Mouse (Mus musculus) hindbrain, embryonic 16.5 days (tissue): ENCODE data around the gene Topbp1. TPM values are rescaled to one million over a fixed set of nuclear protein-coding genes. Genes with fewer than 3 reads are reported as not detected.

ENCODE experiments used
- ATAC-seq: fragments of 200-750 bp; cut with Nextera tagmentation; 2 replicates; pipeline ENCODE4 v1.8.0; 2017; ENCODE audit warnings: moderate TSS enrichment, moderate library complexity
- H3K27ac ChIP-seq: fragments of 300-500 bp; sonication (generic); 2 replicates; pipeline ENCODE4 v1.5.1; 2014; ENCODE audit warnings: low read depth, mild to moderate bottlenecking, control low read depth, low read length, moderate library complexity
- H3K27me3 ChIP-seq: fragments of 300-500 bp; sonication (generic); replicated peaks from 2 replicates; pipeline ENCODE4 v1.6.1; 2014; ENCODE audit warnings: low read length; ENCODE audit not compliant: control insufficient read depth, insufficient read depth
- H3K36me3 ChIP-seq: fragments of 300-500 bp; sonication (generic); 2 replicates; pipeline ENCODE4 v1.6.1; 2014; ENCODE audit warnings: mild to moderate bottlenecking, low read length, moderate library complexity, mixed read lengths; ENCODE audit not compliant: control insufficient read depth, insufficient read depth
- H3K4me1 ChIP-seq: fragments of 300-500 bp; sonication (generic); 2 replicates; pipeline ENCODE4 v1.6.1; 2014; ENCODE audit warnings: low read depth, low read length; ENCODE audit not compliant: control insufficient read depth, insufficient read depth
- H3K4me2 ChIP-seq: fragments of 300-500 bp; sonication (generic); 2 replicates; pipeline ENCODE4 v1.6.1; 2014; ENCODE audit warnings: mild to moderate bottlenecking, low read length, control low read depth, moderate library complexity
- H3K4me3 ChIP-seq: fragments of 300-500 bp; sonication (generic); 2 replicates; pipeline ENCODE4 v1.5.1; 2014; ENCODE audit warnings: mild to moderate bottlenecking, low read length, control low read depth, moderate library complexity
- H3K9ac ChIP-seq: fragments of 300-500 bp; sonication (generic); 2 replicates; pipeline ENCODE4 v1.6.1; 2014; ENCODE audit warnings: low read depth, mild to moderate bottlenecking, control low read depth, low read length, moderate library complexity
- H3K9me3 ChIP-seq: fragments of 300-500 bp; sonication (generic); 2 replicates; pipeline ENCODE4 v1.6.1; 2014; ENCODE audit warnings: mild to moderate bottlenecking, low read length, moderate library complexity; ENCODE audit not compliant: control insufficient read depth
- WGBS: fragments of 180-500 bp; shearing (Covaris S2); extraction: QIAGEN DNeasy Blood & Tissue Kit; methylation state at CpG from one replicate; pipeline ENCODE4 v1.1.7; 2014; 5-methylcytosine and 5-hydroxymethylcytosine counted together
- polyA plus RNA-seq: library from polyadenylated mRNA; unstranded; fragments of >200 nt; fragmentation: Nextera tagmentation; extraction: Ambion mirVana; gene quantifications from 2 replicates; pipeline ENCODE4 v1.2.1, GENCODE M21; 2015

Topbp1 gene
- polyA plus RNA-seq, 1 experiment from 2014 or later, result 17.6 TPM

DNA sequence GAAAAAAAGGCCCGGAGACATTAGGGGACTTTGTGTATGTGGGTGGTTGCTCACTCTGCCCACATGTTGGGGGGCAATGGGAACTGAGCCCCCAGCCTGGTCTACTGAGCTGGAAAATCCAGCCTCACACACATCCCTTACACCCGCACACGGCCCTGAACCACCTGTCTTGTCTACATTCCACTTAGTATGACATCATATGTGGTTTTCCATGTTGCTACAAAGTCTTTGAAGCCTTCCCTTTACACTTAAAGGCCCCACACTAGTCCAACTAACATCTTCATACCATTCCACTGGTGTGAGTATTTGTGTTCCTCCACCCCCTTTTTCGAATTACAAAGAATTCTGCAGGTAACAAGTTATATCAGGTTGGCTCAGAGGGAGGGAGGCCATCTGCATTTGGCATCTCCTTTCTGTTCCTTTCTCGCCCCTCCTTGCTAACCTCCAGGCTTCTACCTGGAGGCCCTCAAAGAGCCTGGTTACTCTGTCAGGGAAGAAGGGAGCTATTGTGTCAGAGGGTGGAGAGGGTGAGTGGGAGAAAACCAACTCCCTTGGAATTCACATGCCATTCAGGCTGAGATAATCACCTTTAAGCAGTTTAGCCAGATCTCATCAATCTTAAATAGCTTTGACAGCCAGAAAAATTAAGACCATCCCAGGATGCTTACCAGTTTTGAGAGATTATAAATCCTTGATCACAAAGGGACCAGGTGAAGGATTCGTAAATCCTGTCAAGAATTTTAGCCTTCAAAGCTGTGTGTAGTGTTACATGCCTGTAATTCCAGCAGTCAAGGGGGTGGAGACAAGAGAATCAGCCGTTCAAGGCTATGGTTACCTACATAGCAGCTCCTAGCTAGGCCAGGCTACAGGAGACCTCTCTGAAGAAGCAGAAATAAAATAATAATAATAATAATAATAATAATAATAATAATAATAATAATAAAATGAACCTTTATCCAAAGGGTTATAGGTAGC lies 71.6 kb downstream of the Topbp1 start:
- Histone ChIP-seq H3K4me2 (no peak overlapping the region), H3K4me3 (no peak overlapping the region), H3K4me1 (no peaks in the 10 kb centered on the region), H3K27me3 (no peaks in the 10 kb centered on the region), H3K27ac (no peak overlapping the region), H3K9me3 (no peaks in the 10 kb centered on the region), H3K36me3 (no peaks in the 10 kb centered on the region), H3K9ac (no peak overlapping the region)
- WGBS, result 76% methylated on average over 7 of the region's 7 CpGs
- ATAC-seq, result no peak

DNA sequence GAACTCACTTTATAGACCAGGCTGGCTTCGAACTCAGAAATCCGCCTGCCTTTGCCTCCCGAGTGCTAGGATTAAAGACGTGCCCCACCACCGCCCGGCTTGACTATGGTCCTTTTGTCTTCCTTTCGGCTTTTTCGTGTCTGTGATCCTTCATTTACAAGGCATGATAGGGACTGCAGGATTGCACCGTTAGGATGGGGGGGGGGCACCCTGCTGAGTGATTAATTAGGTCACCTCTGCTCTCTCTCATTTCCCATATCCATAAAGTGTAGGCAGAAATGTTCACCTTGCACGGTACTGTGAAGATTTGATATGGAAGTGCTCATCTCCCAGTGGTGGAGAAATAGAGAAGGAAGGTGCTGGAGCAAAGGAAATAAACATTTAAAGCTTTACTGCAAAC lies 73.7 kb downstream of the Topbp1 start:
- Histone ChIP-seq H3K36me3 (no peaks in the 10 kb centered on the region), H3K4me3 (no peak overlapping the region), H3K27ac (no peak overlapping the region), H3K4me1 (no peaks in the 10 kb centered on the region), H3K9me3 (no peaks in the 10 kb centered on the region), H3K27me3 (no peaks in the 10 kb centered on the region), H3K9ac (no peak overlapping the region), H3K4me2 (no peak overlapping the region)
- WGBS, result 45% methylated on average over 10 of the region's 10 CpGs
- ATAC-seq, result no peak

DNA sequence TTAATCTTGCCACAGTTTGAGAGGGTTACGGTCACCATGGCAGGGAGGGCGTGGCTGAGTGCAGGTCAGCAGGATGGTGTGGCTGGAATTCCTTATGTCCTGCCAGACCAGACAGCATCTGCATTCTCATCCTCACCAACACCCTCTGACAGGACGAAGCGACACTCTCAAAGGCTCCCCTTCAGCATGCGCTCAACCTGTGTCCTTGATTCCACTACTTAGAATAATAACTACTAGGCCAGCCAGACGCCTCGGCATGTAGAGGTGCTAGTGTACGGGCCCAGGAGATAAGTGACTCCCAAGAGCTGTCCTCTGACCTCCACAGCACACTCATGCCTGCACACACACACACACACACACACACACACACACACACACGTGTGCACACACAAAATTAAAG lies 74.2 kb downstream of the Topbp1 start:
- WGBS, result 74% methylated on average over 9 of the region's 9 CpGs
- H3K27ac ChIP-seq, result no peak overlapping the region
- no peaks in the 10 kb centered on the region for H3K4me1 ChIP-seq
- no peak overlapping the region for H3K4me3 ChIP-seq
- H3K9ac ChIP-seq, result no peak overlapping the region
- no peaks in the 10 kb centered on the region for H3K36me3 ChIP-seq
- H3K4me2 ChIP-seq, result no peak overlapping the region
- no peaks in the 10 kb centered on the region for H3K27me3 ChIP-seq
- no peaks in the 10 kb centered on the region for H3K9me3 ChIP-seq
- no peak for ATAC-seq

DNA sequence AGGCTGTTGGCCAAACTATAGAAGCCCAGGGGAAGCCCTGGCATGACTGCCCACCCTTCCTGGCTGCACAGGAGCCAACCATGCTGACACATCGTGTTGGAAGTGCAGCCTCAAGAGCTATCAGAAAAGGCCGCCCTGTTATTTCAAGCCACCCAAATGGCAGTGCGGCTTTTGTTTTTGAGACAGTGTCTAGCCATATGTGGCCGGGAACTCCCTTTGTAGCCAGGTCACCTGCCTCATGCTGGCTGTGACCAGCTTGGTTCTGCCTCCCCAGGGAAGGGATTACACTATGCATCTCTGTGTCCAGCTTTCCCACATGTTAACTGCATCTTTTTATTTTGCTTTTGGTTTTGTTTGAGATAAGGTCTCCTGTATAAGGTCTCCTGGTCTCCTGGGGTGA lies 75.6 kb downstream of the Topbp1 start:
- H3K4me3 ChIP-seq, result no peak overlapping the region
- H3K9ac ChIP-seq, result no peak overlapping the region
- no peak for ATAC-seq
- no peak overlapping the region for H3K4me2 ChIP-seq
- no peaks in the 10 kb centered on the region for H3K36me3 ChIP-seq
- H3K27me3 ChIP-seq, result no peaks in the 10 kb centered on the region
- WGBS, result 91% methylated on average over 4 of the region's 4 CpGs
- H3K9me3 ChIP-seq, result no peaks in the 10 kb centered on the region
- H3K27ac ChIP-seq, result no peak overlapping the region
- H3K4me1 ChIP-seq, result no peaks in the 10 kb centered on the region

DNA sequence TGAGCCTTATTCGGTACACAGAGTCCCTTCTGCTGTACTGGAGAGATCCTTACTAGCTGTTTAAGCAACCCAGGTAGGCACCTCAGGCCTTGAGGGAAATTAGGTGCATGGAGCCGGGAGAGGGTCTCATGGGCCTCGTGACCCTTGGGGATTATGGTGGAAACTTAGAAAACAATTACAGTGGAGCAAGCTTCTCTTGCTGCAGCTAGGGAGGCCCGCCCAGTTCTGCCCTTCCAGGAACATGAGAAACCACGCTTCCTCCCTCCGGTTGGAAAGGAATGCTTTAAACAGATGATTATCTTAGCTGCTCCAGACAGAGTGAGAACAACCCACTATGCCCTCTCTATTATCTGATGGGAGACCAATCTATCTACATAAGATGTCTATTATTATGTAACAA lies 78.0 kb downstream of the Topbp1 start:
- H3K36me3 ChIP-seq, result no peaks in the 10 kb centered on the region
- H3K27ac ChIP-seq, result no peak overlapping the region
- no peak for ATAC-seq
- H3K4me1 ChIP-seq, result no peaks in the 10 kb centered on the region
- no peak overlapping the region for H3K4me2 ChIP-seq
- H3K27me3 ChIP-seq, result no peaks in the 10 kb centered on the region
- 77% methylated on average over 6 of the region's 6 CpGs for WGBS
- H3K4me3 ChIP-seq, result no peak overlapping the region
- no peak overlapping the region for H3K9ac ChIP-seq
- H3K9me3 ChIP-seq, result no peaks in the 10 kb centered on the region

DNA sequence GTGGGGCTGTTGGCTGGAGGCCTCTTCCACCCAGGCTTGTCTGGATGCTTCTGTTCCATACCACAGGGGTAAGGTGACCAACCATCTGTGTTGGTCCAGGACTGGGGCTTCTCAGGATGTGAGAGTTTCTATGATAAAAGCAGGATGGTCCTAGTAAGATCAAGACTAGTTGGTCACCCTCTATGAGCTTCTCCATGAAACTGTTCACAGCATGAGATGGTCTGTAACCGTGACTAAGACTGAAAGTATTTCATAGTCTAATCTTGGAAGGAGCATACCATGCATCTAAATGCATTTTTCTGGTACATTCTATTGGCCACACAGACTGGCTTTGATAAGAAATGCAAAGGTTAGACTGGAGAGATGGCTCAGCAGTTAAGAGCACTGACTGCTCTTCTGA lies 78.6 kb downstream of the Topbp1 start:
- WGBS, result 85% methylated on average over 1 of the region's 1 CpGs
- ATAC-seq, result no peak
- Histone ChIP-seq H3K4me1 (no peaks in the 10 kb centered on the region), H3K36me3 (no peaks in the 10 kb centered on the region), H3K27ac (no peak overlapping the region), H3K27me3 (no peaks in the 10 kb centered on the region), H3K4me3 (no peak overlapping the region), H3K9ac (no peak overlapping the region), H3K9me3 (no peaks in the 10 kb centered on the region), H3K4me2 (no peak overlapping the region)

DNA sequence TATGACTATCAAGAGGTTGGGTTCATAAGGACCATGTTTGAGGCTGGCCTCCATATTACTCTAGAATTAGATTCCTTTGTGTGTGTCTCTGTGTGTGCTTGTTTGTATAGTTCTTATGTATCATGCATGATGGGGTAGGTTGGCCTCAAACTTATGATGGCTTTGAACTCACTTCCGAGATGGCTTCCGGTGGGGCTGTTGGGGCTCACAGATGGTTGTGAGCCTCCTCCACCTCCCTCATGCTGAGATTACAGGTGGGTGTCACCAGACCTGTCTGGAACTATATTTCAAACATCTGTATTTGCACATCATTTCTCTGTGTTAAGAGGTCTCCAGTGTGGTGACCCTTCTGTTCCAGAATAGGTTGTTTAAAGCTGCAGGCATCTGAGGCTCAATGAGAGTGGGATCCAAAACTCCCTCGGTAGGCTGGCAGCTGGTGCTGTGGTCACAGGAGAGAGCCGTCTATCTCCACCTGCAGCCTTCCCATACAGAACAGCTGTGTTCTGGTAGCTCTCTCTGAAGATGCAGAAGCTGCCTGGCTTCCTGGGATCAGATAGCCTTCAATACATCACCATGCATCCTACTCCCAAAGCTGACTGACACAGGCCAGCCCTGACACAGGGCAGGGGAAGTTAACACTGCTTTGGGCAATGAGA lies 79.3 kb downstream of the Topbp1 start:
- Histone ChIP-seq H3K4me2 (no peak overlapping the region), H3K9me3 (no peaks in the 10 kb centered on the region), H3K9ac (no peak overlapping the region), H3K4me1 (no peaks in the 10 kb centered on the region), H3K4me3 (no peak overlapping the region), H3K27me3 (no peaks in the 10 kb centered on the region), H3K27ac (no peak overlapping the region), H3K36me3 (no peaks in the 10 kb centered on the region)
- 82% methylated on average over 4 of the region's 4 CpGs for WGBS
- ATAC-seq, result no peak

DNA sequence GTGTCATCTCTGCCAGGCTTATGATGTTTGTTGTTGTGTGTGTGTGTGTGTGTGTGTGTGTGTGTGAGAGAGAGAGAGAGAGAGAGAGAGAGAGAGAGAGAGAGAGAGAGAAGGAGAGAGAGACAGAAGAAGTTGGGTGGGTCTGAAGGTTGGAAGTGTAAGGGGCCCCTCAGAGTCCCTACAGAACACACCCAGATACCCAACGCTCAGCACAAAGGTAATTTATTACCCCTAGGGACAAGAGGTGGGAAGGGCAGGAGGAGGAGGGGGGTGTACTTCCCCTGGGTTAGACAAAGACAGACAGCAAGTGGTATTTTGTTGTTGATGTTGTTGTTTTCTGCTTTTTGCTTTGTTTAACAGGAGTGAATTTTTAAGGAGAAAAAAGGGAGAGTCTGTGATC lies 80.6 kb downstream of the Topbp1 start:
- no peaks in the 10 kb centered on the region for H3K4me1 ChIP-seq
- H3K27ac ChIP-seq, result no peak overlapping the region
- H3K27me3 ChIP-seq, result no peaks in the 10 kb centered on the region
- no peak overlapping the region for H3K4me2 ChIP-seq
- ATAC-seq, result no peak
- WGBS, result 17% methylated on average over 1 of the region's 1 CpGs
- H3K4me3 ChIP-seq, result no peak overlapping the region
- no peak overlapping the region for H3K9ac ChIP-seq
- H3K9me3 ChIP-seq, result no peaks in the 10 kb centered on the region
- H3K36me3 ChIP-seq, result no peaks in the 10 kb centered on the region

DNA sequence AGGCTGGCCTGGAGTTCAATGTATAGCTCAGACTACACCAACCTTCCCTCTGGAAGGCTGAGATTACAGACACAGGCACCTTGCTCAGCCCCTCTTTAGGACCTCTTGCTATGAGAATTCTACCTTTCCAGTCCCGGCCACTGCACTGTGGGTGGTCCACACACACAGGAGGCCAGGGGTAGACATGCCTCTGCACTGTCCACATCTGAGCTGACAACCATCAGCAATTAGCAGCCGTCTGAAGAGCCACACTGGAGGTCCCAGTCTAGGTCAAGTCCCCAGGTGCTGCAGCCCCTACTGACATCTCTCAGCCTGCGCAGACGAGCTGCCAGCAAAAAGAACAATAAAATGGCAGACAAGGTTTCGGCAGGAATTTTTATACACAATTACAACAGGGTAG lies 81.6 kb downstream of the Topbp1 start:
- no peaks in the 10 kb centered on the region for H3K27me3 ChIP-seq
- ATAC-seq, result no peak
- H3K9me3 ChIP-seq, result no peaks in the 10 kb centered on the region
- H3K4me2 ChIP-seq, result no peak overlapping the region
- no peaks in the 10 kb centered on the region for H3K4me1 ChIP-seq
- H3K4me3 ChIP-seq, result no peak overlapping the region
- no peak overlapping the region for H3K9ac ChIP-seq
- H3K27ac ChIP-seq, result no peak overlapping the region
- 52% methylated on average over 5 of the region's 5 CpGs for WGBS
- no peaks in the 10 kb centered on the region for H3K36me3 ChIP-seq
